Mouse (Mus musculus) ZHBTc4 (cell line): ENCODE data around the gene Gfap.

Experiments used
- DNase-seq: peaks from one replicate; pipeline ENCODE4 v3.0.0-alpha.2; 2011; ENCODE audit warnings: low read depth, low spot score

The Gfap gene

GRCm38 (mm10) chr11:102837385-102837784 lies 63.3 kb downstream of the Gfap start:
- no peak for DNase-seq
